Mouse (Mus musculus) midbrain, embryonic 16.5 days (tissue): Measurements from ENCODE around the gene Ppp1r3g. TPM values are rescaled to one million over a fixed set of nuclear protein-coding genes. Genes with fewer than 3 reads are reported as not detected.
"Not testable (repeated sequence)": the region's sequence is repeated elsewhere in the genome, so short reads cannot be mapped to it uniquely, and the experiment has no call there.

Source experiments
- ATAC-seq: fragments of 200-750 bp; cut with Nextera tagmentation; 2 replicates; pipeline ENCODE4 v1.8.0; 2017; ENCODE audit warnings: moderate TSS enrichment
- H3K27ac ChIP-seq: fragments of 300-500 bp; sonication (generic); 2 replicates; pipeline ENCODE4 v1.5.1; 2014; ENCODE audit warnings: mild to moderate bottlenecking, low read length, mixed read lengths
- H3K27me3 ChIP-seq: fragments of 300-500 bp; sonication (generic); 2 replicates; pipeline ENCODE4 v1.6.1; 2014; ENCODE audit warnings: low read depth, low read length, mixed read lengths; ENCODE audit not compliant: control insufficient read depth, insufficient read depth
- H3K36me3 ChIP-seq: fragments of 300-500 bp; sonication (generic); 2 replicates; pipeline ENCODE4 v1.6.1; 2014; ENCODE audit warnings: mild to moderate bottlenecking, low read length, moderate library complexity, mixed read lengths; ENCODE audit not compliant: control insufficient read depth, insufficient read depth
- H3K4me1 ChIP-seq: fragments of 300-500 bp; sonication (generic); 2 replicates; pipeline ENCODE4 v1.6.1; 2014; ENCODE audit warnings: mild to moderate bottlenecking, low read length, mixed read lengths; ENCODE audit not compliant: control insufficient read depth, insufficient read depth
- H3K4me2 ChIP-seq: fragments of 300-500 bp; sonication (generic); 2 replicates; pipeline ENCODE4 v1.6.1; 2014; ENCODE audit warnings: mild to moderate bottlenecking, low read length, mixed read lengths
- H3K4me3 ChIP-seq: fragments of 300-500 bp; sonication (generic); 2 replicates; pipeline ENCODE4 v1.5.1; 2014; ENCODE audit warnings: low read depth, mild to moderate bottlenecking, low read length, moderate library complexity, mixed read lengths
- H3K9ac ChIP-seq: fragments of 300-500 bp; sonication (generic); 2 replicates; pipeline ENCODE4 v1.6.1; 2014; ENCODE audit warnings: low read depth, low read length, mixed read lengths
- H3K9me3 ChIP-seq: fragments of 300-500 bp; sonication (generic); replicated peaks from 2 replicates; pipeline ENCODE4 v1.6.1; 2014; ENCODE audit warnings: mild to moderate bottlenecking, low read length, mixed read lengths; ENCODE audit not compliant: control insufficient read depth, poor library complexity, severe bottlenecking
- WGBS: fragments of 180-500 bp; shearing (Covaris S2); extraction: QIAGEN DNeasy Blood & Tissue Kit; methylation state at CpG from one replicate; pipeline ENCODE4 v1.1.7; 2014; 5-methylcytosine and 5-hydroxymethylcytosine counted together
- polyA plus RNA-seq: library from polyadenylated mRNA; unstranded; fragments of >200 nt; fragmentation: Nextera tagmentation; extraction: Ambion mirVana; gene quantifications from 2 replicates; pipeline ENCODE4 v1.2.1, GENCODE M21; 2015

The Ppp1r3g gene
- polyA plus RNA-seq, 1 experiment from 2014 or later, result 0.95 TPM

GRCm38 (mm10) chr13:35982985-35983384 is 24.3 kb downstream of the Ppp1r3g start:
- H3K9ac ChIP-seq, result no peak overlapping the region
- H3K4me2 ChIP-seq, result no peak overlapping the region
- no peak for ATAC-seq
- H3K36me3 ChIP-seq, result 0 out of 2 replicates have a peak, but pooled peaks cover 4% of the 10 kb centered on the region
- no peaks in the 10 kb centered on the region for H3K27me3 ChIP-seq
- 98% methylated on average over 6 of the region's 6 CpGs for WGBS
- H3K9me3 ChIP-seq, result no peaks in the 10 kb centered on the region
- H3K27ac ChIP-seq, result no peak overlapping the region
- H3K4me3 ChIP-seq, result no peak overlapping the region
- H3K4me1 ChIP-seq, result no peaks in the 10 kb centered on the region; the same call in 1 of the 2 replicates

- no peak overlapping the region for H3K27ac ChIP-seq
- H3K9ac ChIP-seq, result no peak overlapping the region
- WGBS, result 40% methylated on average over 3 of the region's 3 CpGs
- no peaks in the 10 kb centered on the region for H3K9me3 ChIP-seq
- H3K4me1 ChIP-seq, result no peaks in the 10 kb centered on the region; the same call in 1 of the 2 replicates
- no peak for ATAC-seq
- H3K36me3 ChIP-seq, result no peaks in the 10 kb centered on the region
- H3K27me3 ChIP-seq, result no peaks in the 10 kb centered on the region
- H3K4me3 ChIP-seq, result no peak overlapping the region
- H3K4me2 ChIP-seq, result no peak overlapping the region
Measured at GRCm38 (mm10) chr13:35989329-35989728, 30.7 kb downstream of the Ppp1r3g start.

- H3K36me3 ChIP-seq, H3K27ac ChIP-seq, ATAC-seq, H3K9me3 ChIP-seq, H3K9ac ChIP-seq, H3K4me1 ChIP-seq, H3K4me2 ChIP-seq, H3K27me3 ChIP-seq, H3K4me3 ChIP-seq: not testable (repeated sequence)
- 96% methylated on average over 17 of the region's 21 CpGs for WGBS
Measured at GRCm38 (mm10) chr13:35991185-35991584, 32.5 kb downstream of the Ppp1r3g start.

GRCm38 (mm10) chr13:35994067-35994466 is 35.4 kb downstream of the Ppp1r3g start:
- Histone ChIP-seq H3K9me3 (no peaks in the 10 kb centered on the region), H3K4me2 (no peak overlapping the region), H3K36me3 (no peaks in the 10 kb centered on the region), H3K4me3 (no peak overlapping the region), H3K9ac (no peak overlapping the region), H3K4me1 (no peaks in the 10 kb centered on the region), H3K27me3 (no peaks in the 10 kb centered on the region), H3K27ac (no peak overlapping the region)
- no peak for ATAC-seq
- 76% methylated on average over 8 of the region's 8 CpGs for WGBS

GRCm38 (mm10) chr13:35995231-35995630 is 36.6 kb downstream of the Ppp1r3g start:
- 77% methylated on average over 3 of the region's 3 CpGs for WGBS
- H3K27me3 ChIP-seq, result no peaks in the 10 kb centered on the region
- no peaks in the 10 kb centered on the region for H3K9me3 ChIP-seq
- H3K27ac ChIP-seq, result no peak overlapping the region
- no peak overlapping the region for H3K4me3 ChIP-seq
- H3K36me3 ChIP-seq, result no peaks in the 10 kb centered on the region
- no peaks in the 10 kb centered on the region for H3K4me1 ChIP-seq
- no peak overlapping the region for H3K4me2 ChIP-seq
- no peak overlapping the region for H3K9ac ChIP-seq
- no peak for ATAC-seq

- H3K27me3 ChIP-seq, result no peaks in the 10 kb centered on the region
- no peak overlapping the region for H3K4me3 ChIP-seq
- no peaks in the 10 kb centered on the region for H3K4me1 ChIP-seq
- no peaks in the 10 kb centered on the region for H3K36me3 ChIP-seq
- 56% methylated on average over 2 of the region's 2 CpGs for WGBS
- no peaks in the 10 kb centered on the region for H3K9me3 ChIP-seq
- no peak for ATAC-seq
- no peak overlapping the region for H3K27ac ChIP-seq
- H3K4me2 ChIP-seq, result no peak overlapping the region
- H3K9ac ChIP-seq, result no peak overlapping the region
Measured at GRCm38 (mm10) chr13:35995696-35996426, 37.2 kb downstream of the Ppp1r3g start.

- no peaks in the 10 kb centered on the region for H3K27me3 ChIP-seq
- H3K4me3 ChIP-seq, result no peak overlapping the region
- no peak for ATAC-seq
- H3K9me3 ChIP-seq, result no peaks in the 10 kb centered on the region
- H3K4me1 ChIP-seq, result no peaks in the 10 kb centered on the region
- H3K36me3 ChIP-seq, result no peaks in the 10 kb centered on the region
- 92% methylated on average over 4 of the region's 4 CpGs for WGBS
- no peak overlapping the region for H3K4me2 ChIP-seq
- H3K27ac ChIP-seq, result no peak overlapping the region
- no peak overlapping the region for H3K9ac ChIP-seq
Measured at GRCm38 (mm10) chr13:35997606-35998005, 39.0 kb downstream of the Ppp1r3g start.

- Histone ChIP-seq H3K4me1 (no peaks in the 10 kb centered on the region), H3K9ac (no peak overlapping the region), H3K4me2 (no peak overlapping the region), H3K9me3 (no peaks in the 10 kb centered on the region), H3K27me3 (no peaks in the 10 kb centered on the region), H3K4me3 (no peak overlapping the region), H3K36me3 (no peaks in the 10 kb centered on the region), H3K27ac (no peak overlapping the region)
- ATAC-seq, result no peak
- 89% methylated on average over 1 of the region's 1 CpGs for WGBS
Measured at GRCm38 (mm10) chr13:36000798-36001197, 42.2 kb downstream of the Ppp1r3g start.

- ATAC-seq, result no peak
- H3K9me3 ChIP-seq, result no peaks in the 10 kb centered on the region
- H3K36me3 ChIP-seq, result no peaks in the 10 kb centered on the region
- H3K27ac ChIP-seq, result no peak overlapping the region
- H3K27me3 ChIP-seq, result no peaks in the 10 kb centered on the region
- no peaks in the 10 kb centered on the region for H3K4me1 ChIP-seq
- no peak overlapping the region for H3K4me2 ChIP-seq
- H3K9ac ChIP-seq, result no peak overlapping the region
- WGBS, result 79% methylated on average over 2 of the region's 2 CpGs
- H3K4me3 ChIP-seq, result no peak overlapping the region
Measured at GRCm38 (mm10) chr13:36009981-36010380, 51.3 kb downstream of the Ppp1r3g start.
